Mouse (Mus musculus) ES-E14 (cell line): ENCODE measurements around the gene Gm9945. TPM values are rescaled to one million over a fixed set of nuclear protein-coding genes. Genes with fewer than 3 reads are reported as not detected.

Experiments used
- DNase-seq: peaks from one replicate; pipeline ENCODE4 v3.0.0-alpha.2; 2013; ENCODE audit warnings: low read depth, low spot score
- H3K27ac ChIP-seq: 2 replicates; pipeline ENCODE4 v1.5.1; 2012; ENCODE audit warnings: low read depth, mild to moderate bottlenecking, low read length, moderate library complexity, mixed read lengths; ENCODE audit not compliant: poor library complexity, insufficient read depth, severe bottlenecking
- H3K36me3 ChIP-seq: 2 replicates; pipeline ENCODE4 v1.6.1; 2012; ENCODE audit warnings: mild to moderate bottlenecking, low read length, moderate library complexity, mixed read lengths; ENCODE audit not compliant: control insufficient read depth, poor library complexity, insufficient read depth, severe bottlenecking
- H3K4me1 ChIP-seq, 2 experiments: fragments of 150-350 bp in 1 of 2; sonication (generic) in 1 of 2; 2 replicates each; pipeline ENCODE4 v1.6.1; 2012; ENCODE audit warnings: low read length in 2 of 2, mild to moderate bottlenecking in 1 of 2, mixed read lengths in 1 of 2; ENCODE audit not compliant: control insufficient read depth in 2 of 2, insufficient read depth in 2 of 2, poor library complexity in 1 of 2
- H3K4me3 ChIP-seq, 2 experiments: fragments of 150-350 bp in 1 of 2; sonication (generic) in 1 of 2; 2 replicates each; pipeline ENCODE4 v1.5.1; 2012; ENCODE audit warnings: low read length in 2 of 2, low read depth in 1 of 2, mild to moderate bottlenecking in 1 of 2, mixed read lengths in 1 of 2; ENCODE audit not compliant: insufficient read depth in 1 of 2, poor library complexity in 1 of 2, severe bottlenecking in 1 of 2
- H3K9ac ChIP-seq: 2 replicates; pipeline ENCODE4 v1.6.1; 2012; ENCODE audit warnings: low read depth, mild to moderate bottlenecking, low read length, mixed read lengths; ENCODE audit not compliant: poor library complexity, insufficient read depth, severe bottlenecking
- H3K9me3 ChIP-seq: fragments of 150-350 bp; sonication (generic); 2 replicates; pipeline ENCODE4 v1.6.1; 2012; ENCODE audit warnings: low read depth, mild to moderate bottlenecking, low read length; ENCODE audit not compliant: control insufficient read depth, insufficient read depth
- CHD2 ChIP-seq: IDR thresholded peaks from 2 replicates; pipeline ENCODE4 v1.6.1; 2014; ENCODE audit warnings: mild to moderate bottlenecking, low read depth, low read length, inconsistent platforms
- HCFC1 ChIP-seq: IDR thresholded peaks from 2 replicates; pipeline ENCODE4 v1.6.1; 2012; ENCODE audit warnings: low read length, inconsistent platforms, borderline replicate concordance; ENCODE audit not compliant: insufficient read depth
- MAFK ChIP-seq: IDR thresholded peaks from 2 replicates; pipeline ENCODE4 v1.6.1; 2014; ENCODE audit warnings: mild to moderate bottlenecking, low read depth, low read length, inconsistent platforms; ENCODE audit not compliant: insufficient read depth
- ZC3H11A ChIP-seq: IDR thresholded peaks from 2 replicates; pipeline ENCODE4 v1.6.1; 2012; ENCODE audit warnings: low read depth, mild to moderate bottlenecking, inconsistent platforms, low read length, borderline replicate concordance
- ZNF384 ChIP-seq: IDR thresholded peaks from 2 replicates; pipeline ENCODE4 v1.6.1; 2012; ENCODE audit warnings: low read depth, low read length, inconsistent platforms
- in situ Hi-C, 2 experiments: fragments of 600-800 bp; cut with MboI; formaldehyde crosslinking; loops; one replicate each; pipeline ENCODE4 v1.15.1; 2025; ENCODE audit warnings: low sequenced_read_pairs in 2 of 2, inconsistent platforms in 1 of 2; ENCODE audit not compliant: unreplicated experiment in 2 of 2
- total RNA-seq: library from RNA; depleted of rRNA; stranded (reverse); fragments of 300-350 nt; gene quantifications from 2 replicates; pipeline ENCODE4 v1.2.3, GENCODE M21; 2012

Gene Gm9945
- total RNA-seq, 1 experiment, result not detected

DNA sequence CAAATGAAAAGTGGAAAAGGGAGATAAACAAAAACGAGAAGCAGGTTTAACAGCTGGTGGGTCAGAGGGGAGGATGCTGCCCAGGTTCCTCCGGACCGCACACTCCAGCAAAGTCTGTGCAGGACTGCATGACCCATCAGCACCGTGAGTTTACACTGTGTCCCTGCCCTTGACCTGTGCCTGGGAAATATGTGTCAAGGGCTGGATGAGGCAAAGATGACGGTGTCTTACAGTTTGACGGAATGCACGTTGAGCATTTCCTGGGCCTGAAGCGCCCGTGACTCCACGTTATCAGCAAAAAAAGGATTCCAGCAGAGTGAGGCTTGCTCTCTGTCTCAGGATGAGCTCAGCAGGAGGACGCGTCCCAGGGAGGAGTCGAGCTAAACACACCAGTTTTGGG lies 34.4 kb upstream of the Gm9945 start:
- in situ Hi-C loops, result no loop called here
- H3K4me1 ChIP-seq, result peaks cover 0 to 6% of the 10 kb centered on the region in 2 experiments; a peak in 1 of 4 replicates
- no peak overlapping the region for H3K4me3 ChIP-seq
- H3K36me3 ChIP-seq, result no peaks in the 10 kb centered on the region
- no peak for DNase-seq
- TF ChIP-seq ZC3H11A, result no peak
- no peak for TF ChIP-seq CHD2
- TF ChIP-seq MAFK, result no peak
- no peak for TF ChIP-seq HCFC1
- TF ChIP-seq ZNF384, result no peak
- H3K9me3 ChIP-seq, result no peaks in the 10 kb centered on the region
- no peak overlapping the region for H3K27ac ChIP-seq
- H3K9ac ChIP-seq, result no peak overlapping the region

- Histone ChIP-seq H3K27ac (no peak overlapping the region), H3K4me3 (no peak overlapping the region), H3K9me3 (no peaks in the 10 kb centered on the region), H3K36me3 (no peaks in the 10 kb centered on the region), H3K4me1 (peaks cover 0 to 6% of the 10 kb centered on the region in 2 experiments; a peak in 1 of 4 replicates), H3K9ac (no peak overlapping the region)
- TF ChIP-seq ZNF384 (no peak), MAFK (no peak), ZC3H11A (no peak), CHD2 (no peak), HCFC1 (no peak)
- in situ Hi-C loops, result no loop called here
- DNase-seq, result no peak
Observed at GRCm38 (mm10) chr11:53446183-53446582, 33.8 kb upstream of the Gm9945 start.

- no peaks in the 10 kb centered on the region for H3K9me3 ChIP-seq
- in situ Hi-C loops, result no loop called here
- TF ChIP-seq CHD2 (no peak), MAFK (no peak), HCFC1 (no peak), ZC3H11A (no peak), ZNF384 (no peak)
- H3K9ac ChIP-seq, result no peak overlapping the region
- no peak overlapping the region for H3K4me3 ChIP-seq
- DNase-seq, result no peak
- no peak overlapping the region for H3K27ac ChIP-seq
- peaks cover 0 to 5% of the 10 kb centered on the region in 2 experiments; a peak in 1 of 4 replicates for H3K4me1 ChIP-seq
- H3K36me3 ChIP-seq, result no peaks in the 10 kb centered on the region
Observed at GRCm38 (mm10) chr11:53447996-53448395, 32.0 kb upstream of the Gm9945 start.

GRCm38 (mm10) chr11:53448529-53448928 lies 31.4 kb upstream of the Gm9945 start:
- H3K4me1 ChIP-seq, result peaks cover 0 to 5% of the 10 kb centered on the region in 2 experiments; a peak in 1 of 4 replicates
- H3K4me3 ChIP-seq, result no peak overlapping the region
- no peak overlapping the region for H3K9ac ChIP-seq
- TF ChIP-seq CHD2, result no peak
- TF ChIP-seq ZC3H11A, result no peak
- no peak for TF ChIP-seq HCFC1
- TF ChIP-seq MAFK, result no peak
- no peak for TF ChIP-seq ZNF384
- in situ Hi-C loops, result no loop called here
- DNase-seq, result no peak
- no peaks in the 10 kb centered on the region for H3K9me3 ChIP-seq
- no peak overlapping the region for H3K27ac ChIP-seq
- H3K36me3 ChIP-seq, result no peaks in the 10 kb centered on the region

- no peaks in the 10 kb centered on the region for H3K9me3 ChIP-seq
- in situ Hi-C loops, result no loop called here
- no peak overlapping the region for H3K9ac ChIP-seq
- peaks cover 0 to 5% of the 10 kb centered on the region in 2 experiments; a peak in 1 of 4 replicates for H3K4me1 ChIP-seq
- no peak for DNase-seq
- H3K27ac ChIP-seq, result no peak overlapping the region
- no peaks in the 10 kb centered on the region for H3K36me3 ChIP-seq
- no peak overlapping the region for H3K4me3 ChIP-seq
- TF ChIP-seq ZC3H11A (no peak), ZNF384 (no peak), CHD2 (no peak), MAFK (no peak), HCFC1 (no peak)
Observed at GRCm38 (mm10) chr11:53450070-53450705, 29.8 kb upstream of the Gm9945 start.
